In the genomic region with DNA sequence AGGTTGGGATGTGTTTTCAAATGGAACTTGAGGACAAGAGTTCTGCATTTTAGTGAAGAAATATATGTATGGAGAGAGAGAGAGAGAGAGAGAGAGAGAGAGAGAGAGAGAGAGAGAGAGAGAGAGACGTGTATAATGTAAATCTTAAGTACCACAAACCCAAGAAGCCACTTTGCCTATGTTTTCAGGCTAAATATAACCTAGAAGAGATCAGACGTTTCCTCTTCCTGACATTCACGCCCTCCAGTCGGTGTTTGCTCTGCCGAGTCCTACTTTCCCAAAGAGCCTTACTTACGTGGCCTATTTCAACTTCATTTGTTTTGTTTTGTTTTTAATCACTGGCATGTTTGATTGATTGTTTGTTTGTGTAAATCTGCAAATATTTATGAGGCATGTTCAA, we compare ENCODE assay signal across 18 mouse cellular contexts. TPM values are rescaled to one million over a fixed set of nuclear protein-coding genes. Genes with fewer than 3 reads are reported as not detected.
DNase-seq lines count a peak whose midpoint lies in the region; ATAC-seq and TF ChIP-seq lines count a peak whose summit lies in the region.
"Had no signal": no experiment of that assay in that cellular context is flagged by ENCODE, and none has a peak within 500 bp of the region (broad histone marks: within the 10 kb centered on the region; RNA-seq: fewer than 3 reads in every experiment).

No protein-coding gene starts in this region.

- peak overlapping the region; percentile 28 for H3K4me3 ChIP-seq in gastrocnemius, adult 2 months
- H3K4me3 ChIP-seq in left cerebral cortex, adult 2 months = no peak overlapping the region
- no peak overlapping the region for H3K4me3 ChIP-seq in embryonic fibroblast, embryonic 13.5 days (ENCODE audit: insufficient read depth, low read length)
- H3K4me3 ChIP-seq in liver, postnatal 0 days (ENCODE audit: low read depth, low read length) = no peak overlapping the region
- no peak overlapping the region for H3K4me3 ChIP-seq in forebrain, postnatal 0 days (ENCODE audit: low read depth, low read length)
- H3K4me3 ChIP-seq: hindbrain, embryonic 15.5 days; limb, embryonic 12.5 days; midbrain, embryonic 10.5 days; neural tube, embryonic 13.5 days had no signal

- ATAC-seq in liver, postnatal 0 days = no peak
- no peak for ATAC-seq in forebrain, postnatal 0 days
- no peak for ATAC-seq in granulocyte monocyte progenitor cell, adult 5-6 weeks (replicated peaks; ENCODE audit: poor library complexity, severe bottlenecking)
- ATAC-seq: forebrain, embryonic 16.5 days had no signal

- whole genome bisulfite sequencing in liver, postnatal 0 days (ENCODE audit: insufficient replicate concordance) = 21% methylated on average over 6 of the region's 6 CpGs
- 62% methylated on average over 6 of the region's 6 CpGs for WGBS in forebrain, postnatal 0 days

- TF ChIP-seq POLR2A in embryonic fibroblast, embryonic 13.5 days (IDR thresholded peaks at IDR 0.05; ENCODE audit: low read depth, low read length) = no peak

- H3K9me3 ChIP-seq in liver, postnatal 0 days (ENCODE audit: low read length) = no peaks in the 10 kb centered on the region
- no peaks in the 10 kb centered on the region for H3K9me3 ChIP-seq in forebrain, postnatal 0 days (ENCODE audit: low read length)
- H3K9me3 ChIP-seq: hindbrain, embryonic 15.5 days; limb, embryonic 12.5 days; midbrain, embryonic 10.5 days; neural tube, embryonic 13.5 days had no signal

- DNase-seq in gastrocnemius, adult 2 months = no peak
- no peak for DNase-seq in gastrocnemius, adult 8-10 months (ENCODE audit: low spot score in 2 of 2)
- no peak for DNase-seq in left cerebral cortex, adult 2 months (ENCODE audit: extremely low spot score in 1 of 2, low spot score in 2 of 2)
- DNase-seq in left cerebral cortex, postnatal 36 days (ENCODE audit: low spot score in 2 of 2) = no peak
- DNase-seq in liver, postnatal 0 days = no peak
- no peak for DNase-seq in forebrain, postnatal 0 days
- DNase-seq: cerebellum, adult 11 months; kidney, postnatal 10 days; lung, postnatal 10 days; right cerebral cortex, postnatal 14 days; thymus, postnatal 25 days had no signal

- H3K4me2 ChIP-seq in liver, postnatal 0 days (ENCODE audit: low read depth, low read length) = peak overlapping the region; percentile 54
- H3K4me2 ChIP-seq in forebrain, postnatal 0 days (ENCODE audit: low read depth) = no peak overlapping the region
- H3K4me2 ChIP-seq: hindbrain, embryonic 15.5 days; limb, embryonic 12.5 days; neural tube, embryonic 13.5 days had no signal

- peak overlapping the region; percentile 77 for H3K27ac ChIP-seq in gastrocnemius, adult 2 months
- peak overlapping the region; percentile 51; the same call in 1 of the 2 replicates for H3K27ac ChIP-seq in left cerebral cortex, adult 2 months
- peak overlapping the region; percentile 61; the same call in 1 of the 2 replicates for H3K27ac ChIP-seq in embryonic fibroblast, embryonic 13.5 days (ENCODE audit: insufficient read depth, low read length)
- H3K27ac ChIP-seq in liver, postnatal 0 days (ENCODE audit: low read depth) = peak overlapping the region; percentile 66
- H3K27ac ChIP-seq in forebrain, postnatal 0 days (ENCODE audit: low read depth, low read length) = no peak overlapping the region
- H3K27ac ChIP-seq: hindbrain, embryonic 15.5 days; limb, embryonic 12.5 days; midbrain, embryonic 10.5 days; neural tube, embryonic 13.5 days had no signal

- intact Hi-C loops in gastrocnemius, adult 2 months (cut with DNase I) = loop anchor here (2.0 kb wide), 1 partner anchor 30 kb away; no protein-coding TSS in a partner anchor
- intact Hi-C loops in left cerebral cortex, adult 2 months (cut with DNase I) = loop anchor here (2.0 kb wide), 1 partner anchor 30 kb away; no protein-coding TSS in a partner anchor
- intact Hi-C loops in left cerebral cortex, postnatal 36 days (cut with DNase I) = no loop called here

- no peak for TF ChIP-seq EP300 in liver, postnatal 0 days (IDR thresholded peaks at IDR 0.05; ENCODE audit: low read depth)

- no peak for TF ChIP-seq CTCF in gastrocnemius, adult 2 months (IDR thresholded peaks at IDR 0.05)
- no peak for TF ChIP-seq CTCF in left cerebral cortex, adult 2 months (IDR thresholded peaks at IDR 0.05)
- no peak for TF ChIP-seq CTCF in embryonic fibroblast, embryonic 13.5 days (IDR thresholded peaks at IDR 0.05; ENCODE audit: borderline replicate concordance, insufficient read depth, low read length)
- TF ChIP-seq CTCF in liver, postnatal 0 days (IDR thresholded peaks at IDR 0.05; ENCODE audit: low read depth) = no peak
- TF ChIP-seq CTCF in forebrain, postnatal 0 days (IDR thresholded peaks at IDR 0.05; ENCODE audit: low read depth) = no peak

- H3K27me3 ChIP-seq in liver, postnatal 0 days (ENCODE audit: insufficient read depth, low read length) = no peaks in the 10 kb centered on the region
- no peaks in the 10 kb centered on the region for H3K27me3 ChIP-seq in forebrain, postnatal 0 days (ENCODE audit: insufficient read depth, low read length)
- H3K27me3 ChIP-seq: hindbrain, embryonic 15.5 days; limb, embryonic 12.5 days; neural tube, embryonic 13.5 days had no signal

- no peak overlapping the region for H3K9ac ChIP-seq in liver, postnatal 0 days (replicated peaks)
- H3K9ac ChIP-seq in forebrain, postnatal 0 days = no peak overlapping the region
- H3K9ac ChIP-seq: hindbrain, embryonic 15.5 days; limb, embryonic 12.5 days; neural tube, embryonic 13.5 days had no signal

- peaks cover 10% of the 10 kb centered on the region for H3K4me1 ChIP-seq in embryonic fibroblast, embryonic 13.5 days (ENCODE audit: control insufficient read depth, insufficient read depth, low read length)
- peaks cover 53% of the 10 kb centered on the region for H3K4me1 ChIP-seq in liver, postnatal 0 days (ENCODE audit: insufficient read depth)
- no peaks in the 10 kb centered on the region for H3K4me1 ChIP-seq in forebrain, postnatal 0 days (ENCODE audit: insufficient read depth)
- H3K4me1 ChIP-seq: hindbrain, embryonic 15.5 days; midbrain, embryonic 10.5 days; neural tube, embryonic 13.5 days had no signal

- peaks cover 8% of the 10 kb centered on the region for H3K36me3 ChIP-seq in liver, postnatal 0 days (replicated peaks; ENCODE audit: insufficient read depth, low read length)
- no peaks in the 10 kb centered on the region for H3K36me3 ChIP-seq in forebrain, postnatal 0 days (ENCODE audit: insufficient read depth)
- H3K36me3 ChIP-seq: hindbrain, embryonic 15.5 days; limb, embryonic 12.5 days; midbrain, embryonic 10.5 days; neural tube, embryonic 13.5 days had no signal

RNA-seq across cellular contexts. Expression of a gene that starts 32.0 kb away (rescaled TPM):
- total RNA-seq in gastrocnemius, adult 2 months (2021) = 10 to 100 TPM; 30.9 to 67.0 TPM
- total RNA-seq in gastrocnemius, adult 8-10 months (2022) = 10 to 100 TPM; 20.7 to 50.6 (median 28.9) TPM
- total RNA-seq in left cerebral cortex, adult 2 months (2021) = 10 to 100 TPM; 44.2 to 45.7 TPM
- 10 to 100 TPM; 42.6 to 52.3 TPM for total RNA-seq in left cerebral cortex, postnatal 36 days (2021)
- 67.4 and 80.7 TPM in 2 replicates for polyA plus RNA-seq in embryonic fibroblast, embryonic 13.5 days (2011; ENCODE audit: insufficient read length, low read depth, missing spikeins)
- polyA plus RNA-seq in liver, postnatal 0 days (2015; fragmentation: Nextera tagmentation; extraction: Ambion mirVana) = 12.1 and 13.7 TPM in 2 replicates
- total RNA-seq in forebrain, postnatal 0 days (2014; rRNA removed) = 1.8 and 3.0 TPM in 2 replicates
- 1.6 and 1.7 TPM in 2 replicates for polyA plus RNA-seq in forebrain, postnatal 0 days (2015; fragmentation: Nextera tagmentation; extraction: Ambion mirVana)
- total RNA-seq in granulocyte monocyte progenitor cell, adult 5-6 weeks (2014; fragmentation: Nextera tagmentation) = 2.4 and 3.5 TPM in 2 replicates
- 3.6 and 6.7 TPM in 2 replicates for total RNA-seq in granulocyte monocyte progenitor cell, adult 5-6 weeks (2017)
